Mouse (Mus musculus): Measurements from ENCODE around the gene Sycn. TPM values are rescaled to one million over a fixed set of nuclear protein-coding genes. Genes with fewer than 3 reads are reported as not detected.
"Not testable (repeated sequence)": the region's sequence is repeated elsewhere in the genome, so short reads cannot be mapped to it uniquely, and the experiment has no call there.

Sycn gene
- not detected in 2 replicates for polyA plus RNA-seq (2015; fragmentation: Nextera tagmentation; extraction: Ambion mirVana)

DNA sequence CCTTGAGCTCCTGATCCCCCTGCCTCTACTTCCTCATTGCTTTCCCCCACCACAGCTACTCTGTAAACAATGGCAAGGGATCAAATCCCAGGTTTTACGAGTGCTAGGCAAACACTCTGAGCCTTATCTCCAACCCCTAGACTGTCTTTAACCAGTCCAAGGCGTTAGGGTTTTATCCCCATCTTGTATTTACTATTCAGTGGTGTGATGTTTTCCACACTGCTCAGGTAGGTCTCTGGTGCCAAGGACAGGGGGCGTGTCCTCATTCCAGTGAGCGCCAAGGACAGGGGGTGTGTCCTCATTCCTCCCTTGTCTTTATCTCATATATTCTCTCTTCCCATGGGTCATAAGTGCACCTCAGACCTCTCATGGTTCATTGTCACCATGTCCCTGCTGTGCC is at the start of gene Sycn:
Sycn (plus strand) TSS at position 360 of the 400 bp plus-strand sequence.
- no peaks in the 10 kb centered on the region for H3K9me3 ChIP-seq (ENCODE audit: low read length)
- 0 out of 2 replicates have a peak, but pooled peaks have one; percentile 20 for ATAC-seq
- WGBS, result 39% methylated on average over 4 of the region's 4 CpGs
- H3K27me3 ChIP-seq (replicated peaks; ENCODE audit: insufficient read depth, low read length), result peaks cover 14% of the 10 kb centered on the region
- H3K27ac ChIP-seq (ENCODE audit: low read length), result no peak within 1 kb of the TSS
- TF ChIP-seq EP300 (IDR thresholded peaks at IDR 0.05) (no peak), CTCF (IDR thresholded peaks at IDR 0.05) (no peak)
- H3K4me1 ChIP-seq (ENCODE audit: insufficient read depth, low read depth, low read length), result no peaks in the 10 kb centered on the region
- H3K36me3 ChIP-seq (ENCODE audit: insufficient read depth, low read length), result no peaks in the 10 kb centered on the region
- H3K4me2 ChIP-seq (replicated peaks; ENCODE audit: low read depth, low read length), result no peak within 1 kb of the TSS
- H3K4me3 ChIP-seq (ENCODE audit: low read depth, low read length), result no peak within 1 kb of the TSS
- no peak for DNase-seq (ENCODE audit: low spot score)
- H3K9ac ChIP-seq (replicated peaks; ENCODE audit: low read depth), result no peak within 1 kb of the TSS

GRCm38 (mm10) chr7:28490903-28491302 is 49.8 kb upstream of the Sycn start:
- no peak overlapping the region for H3K27ac ChIP-seq (ENCODE audit: low read length)
- no peaks in the 10 kb centered on the region for H3K4me1 ChIP-seq (ENCODE audit: insufficient read depth, low read depth, low read length)
- H3K4me3 ChIP-seq (ENCODE audit: low read depth, low read length), result no peak overlapping the region
- no peak for TF ChIP-seq EP300 (IDR thresholded peaks at IDR 0.05)
- no peak for TF ChIP-seq CTCF (IDR thresholded peaks at IDR 0.05)
- DNase-seq (ENCODE audit: low spot score) (no peak), ATAC-seq (no peak)
- 27% methylated on average over 14 of the region's 14 CpGs for WGBS
- H3K9me3 ChIP-seq (ENCODE audit: low read length), result no peaks in the 10 kb centered on the region
- H3K9ac ChIP-seq (replicated peaks; ENCODE audit: low read depth), result no peak overlapping the region
- H3K36me3 ChIP-seq (ENCODE audit: insufficient read depth, low read length), result no peaks in the 10 kb centered on the region
- H3K27me3 ChIP-seq (replicated peaks; ENCODE audit: insufficient read depth, low read length), result no peaks in the 10 kb centered on the region
- no peak overlapping the region for H3K4me2 ChIP-seq (replicated peaks; ENCODE audit: low read depth, low read length)

DNA sequence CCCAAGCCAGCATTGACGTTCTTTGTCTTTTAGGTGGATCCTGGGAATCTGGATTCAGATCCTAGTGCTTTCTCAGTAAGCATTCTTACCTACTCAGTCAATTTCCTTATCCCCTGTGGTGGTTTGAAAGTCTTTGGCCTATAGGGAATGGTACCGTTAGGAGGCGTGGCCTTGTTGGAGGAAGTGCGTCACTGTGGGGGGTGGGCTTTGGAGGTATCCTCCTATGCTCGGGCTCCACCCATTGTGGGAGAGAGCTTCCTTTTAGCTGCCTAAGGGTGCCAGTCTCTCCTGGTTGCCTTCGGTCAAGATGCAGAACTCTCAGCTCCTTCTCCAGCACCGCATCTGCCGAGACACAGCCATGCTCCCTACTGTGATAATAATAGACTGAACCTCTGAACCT is 48.4 kb upstream of the Sycn start:
- no peaks in the 10 kb centered on the region for H3K36me3 ChIP-seq (ENCODE audit: insufficient read depth, low read length)
- ATAC-seq (no peak), DNase-seq (ENCODE audit: low spot score) (no peak)
- H3K4me2 ChIP-seq (replicated peaks; ENCODE audit: low read depth, low read length), result no peak overlapping the region
- no peak for TF ChIP-seq CTCF (IDR thresholded peaks at IDR 0.05)
- no peak for TF ChIP-seq EP300 (IDR thresholded peaks at IDR 0.05)
- no peaks in the 10 kb centered on the region for H3K4me1 ChIP-seq (ENCODE audit: insufficient read depth, low read depth, low read length)
- no peak overlapping the region for H3K4me3 ChIP-seq (ENCODE audit: low read depth, low read length)
- 88% methylated on average over 8 of the region's 8 CpGs for WGBS
- no peak overlapping the region for H3K27ac ChIP-seq (ENCODE audit: low read length)
- no peak overlapping the region for H3K9ac ChIP-seq (replicated peaks; ENCODE audit: low read depth)
- H3K27me3 ChIP-seq (replicated peaks; ENCODE audit: insufficient read depth, low read length), result no peaks in the 10 kb centered on the region
- H3K9me3 ChIP-seq (ENCODE audit: low read length), result no peaks in the 10 kb centered on the region

GRCm38 (mm10) chr7:28495426-28495825 is 45.3 kb upstream of the Sycn start:
- H3K27me3 ChIP-seq (replicated peaks; ENCODE audit: insufficient read depth, low read length), result no peaks in the 10 kb centered on the region
- no peak overlapping the region for H3K4me3 ChIP-seq (ENCODE audit: low read depth, low read length)
- H3K9ac ChIP-seq (replicated peaks; ENCODE audit: low read depth), result no peak overlapping the region
- ATAC-seq (no peak), DNase-seq (ENCODE audit: low spot score) (no peak)
- no peak overlapping the region for H3K4me2 ChIP-seq (replicated peaks; ENCODE audit: low read depth, low read length)
- WGBS, result 58% methylated on average over 11 of the region's 11 CpGs
- TF ChIP-seq CTCF (IDR thresholded peaks at IDR 0.05) (no peak), EP300 (IDR thresholded peaks at IDR 0.05) (no peak)
- H3K4me1 ChIP-seq (ENCODE audit: insufficient read depth, low read depth, low read length), result no peaks in the 10 kb centered on the region
- H3K9me3 ChIP-seq (ENCODE audit: low read length), result no peaks in the 10 kb centered on the region
- H3K36me3 ChIP-seq (ENCODE audit: insufficient read depth, low read length), result no peaks in the 10 kb centered on the region
- H3K27ac ChIP-seq (ENCODE audit: low read length), result no peak overlapping the region

DNA sequence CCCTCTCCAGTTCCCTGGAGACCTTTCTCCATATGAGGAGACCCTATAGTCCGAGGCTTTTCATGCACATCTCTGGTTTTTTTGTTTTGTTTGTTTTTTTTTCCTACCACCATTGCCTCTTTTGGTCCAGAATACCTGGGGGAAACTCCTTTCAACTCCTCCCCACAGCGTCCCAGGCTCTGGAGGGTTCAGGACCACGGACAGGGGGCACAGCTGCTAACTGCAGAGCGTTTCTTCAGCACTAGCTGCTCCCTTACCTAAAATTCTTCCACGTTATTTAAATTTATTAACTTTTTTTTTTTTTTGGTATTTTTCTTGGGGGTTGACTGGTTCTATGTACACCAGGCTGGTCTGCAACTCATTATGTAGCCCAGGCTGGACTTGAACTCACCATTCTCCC is 35.1 kb upstream of the Sycn start:
- no peak overlapping the region for H3K9ac ChIP-seq (replicated peaks; ENCODE audit: low read depth)
- H3K9me3 ChIP-seq (ENCODE audit: low read length), result no peaks in the 10 kb centered on the region
- no peaks in the 10 kb centered on the region for H3K36me3 ChIP-seq (ENCODE audit: insufficient read depth, low read length)
- no peak overlapping the region for H3K27ac ChIP-seq (ENCODE audit: low read length)
- TF ChIP-seq EP300 (IDR thresholded peaks at IDR 0.05), result no peak
- TF ChIP-seq CTCF (IDR thresholded peaks at IDR 0.05), result no peak
- no peak overlapping the region for H3K4me2 ChIP-seq (replicated peaks; ENCODE audit: low read depth, low read length)
- no peak for ATAC-seq
- no peak overlapping the region for H3K4me3 ChIP-seq (ENCODE audit: low read depth, low read length)
- no peaks in the 10 kb centered on the region for H3K4me1 ChIP-seq (ENCODE audit: insufficient read depth, low read depth, low read length)
- DNase-seq (ENCODE audit: low spot score), result no peak
- no peaks in the 10 kb centered on the region for H3K27me3 ChIP-seq (replicated peaks; ENCODE audit: insufficient read depth, low read length)
- 4% methylated on average over 5 of the region's 5 CpGs for WGBS

GRCm38 (mm10) chr7:28509121-28509520 is 31.6 kb upstream of the Sycn start:
- not testable (repeated sequence) for H3K9me3 ChIP-seq (ENCODE audit: low read length); H3K9ac ChIP-seq (replicated peaks; ENCODE audit: low read depth); H3K36me3 ChIP-seq (ENCODE audit: insufficient read depth, low read length); H3K27me3 ChIP-seq (replicated peaks; ENCODE audit: insufficient read depth, low read length); ATAC-seq; DNase-seq (ENCODE audit: low spot score); H3K27ac ChIP-seq (ENCODE audit: low read length); H3K4me1 ChIP-seq (ENCODE audit: insufficient read depth, low read depth, low read length); H3K4me2 ChIP-seq (replicated peaks; ENCODE audit: low read depth, low read length); H3K4me3 ChIP-seq (ENCODE audit: low read depth, low read length)
- WGBS, result no CpG with 5 or more reads among the region's 2 CpGs

GRCm38 (mm10) chr7:28510405-28510974 is 30.2 kb upstream of the Sycn start, which contains the start of gene Ifnl2:
TSS of gene Ifnl2 (minus strand) at chr7:28510455.
- not testable (repeated sequence) for DNase-seq (ENCODE audit: low spot score); H3K27ac ChIP-seq (ENCODE audit: low read length); H3K4me2 ChIP-seq (replicated peaks; ENCODE audit: low read depth, low read length); H3K9me3 ChIP-seq (ENCODE audit: low read length); H3K27me3 ChIP-seq (replicated peaks; ENCODE audit: insufficient read depth, low read length); H3K9ac ChIP-seq (replicated peaks; ENCODE audit: low read depth); H3K36me3 ChIP-seq (ENCODE audit: insufficient read depth, low read length); H3K4me3 ChIP-seq (ENCODE audit: low read depth, low read length); ATAC-seq; H3K4me1 ChIP-seq (ENCODE audit: insufficient read depth, low read depth, low read length)
- WGBS, result 56% methylated on average over 8 of the region's 8 CpGs

Data from lung, postnatal 0 days (tissue).